Mouse (Mus musculus) forebrain, embryonic 16.5 days (tissue): ENCODE measurements around the gene Rbm48. TPM values are rescaled to one million over a fixed set of nuclear protein-coding genes. Genes with fewer than 3 reads are reported as not detected.

Source experiments
- ATAC-seq: fragments of 200-750 bp; cut with Nextera tagmentation; 2 replicates; pipeline ENCODE4 v1.8.0; 2017; ENCODE audit warnings: mild to moderate bottlenecking, moderate library complexity
- H3K27ac ChIP-seq: fragments of 300-500 bp; sonication (generic); 2 replicates; pipeline ENCODE4 v1.5.1; 2014; ENCODE audit warnings: low read length, control low read depth
- H3K27me3 ChIP-seq: fragments of 300-500 bp; sonication (generic); replicated peaks from 2 replicates; pipeline ENCODE4 v1.6.1; 2014; ENCODE audit warnings: low read length; ENCODE audit not compliant: control insufficient read depth, insufficient read depth
- H3K36me3 ChIP-seq: fragments of 300-500 bp; sonication (generic); 2 replicates; pipeline ENCODE4 v1.6.1; 2014; ENCODE audit not compliant: control insufficient read depth, insufficient read depth
- H3K4me1 ChIP-seq: fragments of 300-500 bp; sonication (generic); replicated peaks from 2 replicates; pipeline ENCODE4 v1.6.1; 2014; ENCODE audit warnings: low read length; ENCODE audit not compliant: control insufficient read depth, insufficient read depth
- H3K4me2 ChIP-seq: fragments of 300-500 bp; sonication (generic); 2 replicates; pipeline ENCODE4 v1.6.1; 2014; ENCODE audit warnings: mild to moderate bottlenecking, low read length, control low read depth
- H3K4me3 ChIP-seq: fragments of 300-500 bp; sonication (generic); replicated peaks from 2 replicates; pipeline ENCODE4 v1.5.1; 2014; ENCODE audit warnings: mild to moderate bottlenecking, low read length, control low read depth
- H3K9ac ChIP-seq: fragments of 300-500 bp; sonication (generic); replicated peaks from 2 replicates; pipeline ENCODE4 v1.6.1; 2014; ENCODE audit warnings: low read depth, low read length, control low read depth
- H3K9me3 ChIP-seq: fragments of 300-500 bp; sonication (generic); 2 replicates; pipeline ENCODE4 v1.6.1; 2016; ENCODE audit warnings: low read length; ENCODE audit not compliant: control insufficient read depth
- WGBS: fragments of 180-500 bp; shearing (Covaris S2); extraction: QIAGEN DNeasy Blood & Tissue Kit; methylation state at CpG from one replicate; pipeline ENCODE4 v1.1.7; 2014; 5-methylcytosine and 5-hydroxymethylcytosine counted together
- polyA plus RNA-seq: library from polyadenylated mRNA; unstranded; fragments of >200 nt; fragmentation: Nextera tagmentation; extraction: Ambion mirVana; gene quantifications from 2 replicates; pipeline ENCODE4 v1.2.1, GENCODE M21; 2015

The Rbm48 gene
- polyA plus RNA-seq, 1 experiment from 2014 or later: 18.2 TPM

DNA sequence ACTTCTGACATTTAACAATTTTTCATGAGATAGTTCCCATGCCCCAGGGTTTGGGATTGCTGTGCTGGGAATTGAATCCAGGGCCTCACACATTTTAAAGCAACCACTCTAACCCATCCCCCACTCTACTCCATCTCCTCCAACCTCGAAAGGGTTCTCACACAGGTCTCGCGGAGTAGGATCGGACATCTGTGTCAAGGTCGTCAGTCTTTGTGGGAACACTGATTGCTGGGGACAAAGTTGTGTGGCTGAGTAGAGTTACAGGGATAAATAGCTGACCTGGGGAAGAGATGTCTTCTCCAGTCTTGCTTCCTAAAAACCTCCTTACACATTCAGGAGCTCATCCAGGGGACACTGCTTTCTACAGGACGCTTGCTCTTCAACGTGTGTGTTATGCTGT, 17.3 kb downstream of the Rbm48 start:
- no peaks in the 10 kb centered on the region for H3K27me3 ChIP-seq
- H3K36me3 ChIP-seq: peaks cover 68% of the 10 kb centered on the region
- no peaks in the 10 kb centered on the region for H3K4me1 ChIP-seq
- no peaks in the 10 kb centered on the region; the same call in 1 of the 2 replicates for H3K9me3 ChIP-seq
- H3K4me2 ChIP-seq: no peak overlapping the region
- H3K27ac ChIP-seq: no peak overlapping the region
- WGBS: 95% methylated on average over 7 of the region's 7 CpGs
- H3K4me3 ChIP-seq: no peak overlapping the region
- ATAC-seq: no peak
- no peak overlapping the region for H3K9ac ChIP-seq

DNA sequence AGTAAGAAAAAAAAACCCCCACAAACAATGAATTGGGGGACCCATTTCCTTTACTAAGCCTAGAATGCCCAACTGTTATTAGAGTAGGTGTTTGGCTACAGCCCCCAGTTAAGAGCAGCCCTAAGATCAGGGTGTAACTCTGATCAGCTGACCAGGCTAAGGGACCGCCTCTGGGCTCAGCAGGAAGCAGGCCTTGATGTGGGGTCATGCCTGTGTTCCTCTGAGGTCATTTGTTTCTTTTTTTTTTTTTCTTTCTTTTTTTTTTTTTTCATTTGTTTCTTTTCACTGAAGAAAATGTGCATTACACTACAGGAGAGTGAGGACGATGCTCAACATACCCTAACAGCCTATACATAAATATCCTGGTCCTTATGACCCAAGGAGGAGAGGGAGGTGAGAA, 18.4 kb downstream of the Rbm48 start:
- Histone ChIP-seq H3K4me2 (no peak overlapping the region), H3K27ac (no peak overlapping the region), H3K4me3 (no peak overlapping the region), H3K4me1 (no peaks in the 10 kb centered on the region), H3K36me3 (peaks cover 67% of the 10 kb centered on the region), H3K27me3 (no peaks in the 10 kb centered on the region), H3K9me3 (no peaks in the 10 kb centered on the region; the same call in 1 of the 2 replicates), H3K9ac (no peak overlapping the region)
- 94% methylated on average over 2 of the region's 2 CpGs for WGBS
- no peak for ATAC-seq

DNA sequence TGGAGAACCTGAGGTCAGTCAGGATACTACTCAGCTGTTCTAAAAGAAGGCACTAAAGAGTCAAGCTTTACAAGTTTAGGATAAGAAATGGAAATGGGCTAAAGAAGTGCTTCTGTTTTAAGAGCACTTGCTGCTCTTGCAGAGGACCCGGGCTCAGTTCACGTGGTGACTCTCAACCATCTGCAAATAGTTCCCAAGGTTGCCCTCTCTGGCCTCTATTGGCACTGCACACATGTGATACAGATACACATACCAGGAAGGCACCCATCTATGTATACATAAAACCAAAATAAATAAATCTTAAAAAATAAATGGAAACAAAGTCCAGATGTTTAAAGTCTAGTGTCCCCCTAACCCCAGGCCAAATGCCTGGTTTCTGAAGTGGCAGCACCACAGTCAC, 21.6 kb downstream of the Rbm48 start:
- H3K4me1 ChIP-seq: no peaks in the 10 kb centered on the region
- H3K27ac ChIP-seq: no peak overlapping the region
- no peak overlapping the region for H3K4me3 ChIP-seq
- 90% methylated on average over 2 of the region's 2 CpGs for WGBS
- ATAC-seq: no peak
- no peak overlapping the region for H3K4me2 ChIP-seq
- H3K9me3 ChIP-seq: no peaks in the 10 kb centered on the region; the same call in 1 of the 2 replicates
- peaks cover 79% of the 10 kb centered on the region for H3K36me3 ChIP-seq
- H3K9ac ChIP-seq: no peak overlapping the region
- H3K27me3 ChIP-seq: no peaks in the 10 kb centered on the region

DNA sequence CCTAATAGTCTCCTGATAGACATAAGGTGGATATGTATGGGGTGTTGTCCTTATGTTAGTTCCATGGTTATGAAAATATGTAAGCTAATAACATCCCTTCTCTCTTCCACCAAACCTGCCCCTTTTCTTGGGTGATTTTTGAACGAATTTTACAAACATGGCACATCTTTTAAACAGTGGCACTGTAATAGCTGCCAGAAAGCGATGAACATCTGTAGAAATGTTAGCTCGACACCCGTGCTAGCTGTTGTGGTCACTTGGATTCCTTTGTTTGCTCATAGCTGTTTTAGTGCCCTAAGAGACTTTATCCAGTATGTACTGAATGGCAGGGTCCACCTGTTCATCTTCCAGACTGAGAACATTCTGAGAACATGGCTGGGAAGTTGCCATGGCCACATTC, 25.1 kb downstream of the Rbm48 start, which contains the start of gene 1700109H08Rik:
TSS of gene 1700109H08Rik (plus strand) at position 301 of the 400 bp plus-strand sequence.
- no peak for ATAC-seq
- H3K9me3 ChIP-seq: no peaks in the 10 kb centered on the region; the same call in 1 of the 2 replicates
- H3K4me1 ChIP-seq: no peaks in the 10 kb centered on the region
- peaks cover 60% of the 10 kb centered on the region for H3K36me3 ChIP-seq
- no peaks in the 10 kb centered on the region for H3K27me3 ChIP-seq
- H3K4me2 ChIP-seq: no peak within 1 kb of the TSS
- no peak within 1 kb of the TSS for H3K9ac ChIP-seq
- 96% methylated on average over 4 of the region's 4 CpGs for WGBS
- no peak within 1 kb of the TSS for H3K4me3 ChIP-seq
- H3K27ac ChIP-seq: no peak within 1 kb of the TSS

DNA sequence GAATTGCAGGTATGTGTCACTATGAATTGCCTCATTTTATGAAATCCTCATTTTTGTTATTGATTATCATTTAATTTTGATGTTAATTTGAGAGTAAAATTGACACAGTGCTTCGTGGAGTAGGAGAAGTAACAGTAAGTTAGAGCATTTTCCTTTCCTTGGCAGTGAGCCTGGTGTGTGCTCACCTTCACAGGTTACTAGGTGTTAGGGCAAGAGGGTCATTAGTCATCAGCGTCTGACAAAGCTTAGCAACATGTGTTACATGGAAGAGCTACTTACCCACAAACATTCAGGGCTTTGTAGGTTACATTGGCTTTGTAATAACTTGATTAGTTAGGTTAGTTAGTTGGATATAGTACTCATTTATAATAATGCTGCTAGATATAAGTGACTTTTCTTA, 42.2 kb downstream of the Rbm48 start:
- Histone ChIP-seq H3K9me3 (no peaks in the 10 kb centered on the region), H3K27me3 (no peaks in the 10 kb centered on the region), H3K4me3 (no peak overlapping the region), H3K27ac (no peak overlapping the region), H3K9ac (no peak overlapping the region), H3K36me3 (peaks cover 10% of the 10 kb centered on the region; the same call in 1 of the 2 replicates), H3K4me2 (no peak overlapping the region), H3K4me1 (no peaks in the 10 kb centered on the region)
- no peak for ATAC-seq
- 92% methylated on average over 2 of the region's 2 CpGs for WGBS

GRCm38 (mm10) chr5:3551481-3551880, 44.9 kb downstream of the Rbm48 start:
- 97% methylated on average over 1 of the region's 1 CpGs for WGBS
- Histone ChIP-seq H3K36me3 (peaks cover 9% of the 10 kb centered on the region; the same call in 1 of the 2 replicates), H3K4me2 (no peak overlapping the region), H3K9me3 (no peaks in the 10 kb centered on the region), H3K4me1 (no peaks in the 10 kb centered on the region), H3K9ac (no peak overlapping the region), H3K27me3 (no peaks in the 10 kb centered on the region), H3K27ac (no peak overlapping the region), H3K4me3 (no peak overlapping the region)
- ATAC-seq: no peak

DNA sequence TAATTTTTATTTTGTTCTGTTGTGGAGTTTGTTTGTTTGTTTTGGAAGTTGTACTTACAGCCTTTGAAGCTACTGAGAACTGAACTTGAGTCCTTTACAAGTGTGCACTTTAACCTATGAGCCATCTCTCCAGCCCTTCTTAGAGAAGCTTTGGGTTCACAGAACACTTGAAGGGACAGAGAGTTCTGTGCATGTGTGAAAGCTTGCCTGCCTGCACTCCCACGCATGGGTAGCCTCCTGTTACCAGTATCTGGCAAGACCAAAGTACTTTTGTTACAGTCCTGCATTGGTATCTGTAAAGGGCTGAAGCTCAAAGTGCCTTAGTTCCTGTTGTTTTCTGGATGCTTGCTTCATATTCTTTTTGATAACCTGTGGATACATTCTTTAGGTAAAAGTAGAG, 50.2 kb downstream of the Rbm48 start:
- Histone ChIP-seq H3K9me3 (no peaks in the 10 kb centered on the region), H3K36me3 (peaks cover 5% of the 10 kb centered on the region; the same call in 1 of the 2 replicates), H3K4me2 (no peak overlapping the region), H3K4me3 (no peak overlapping the region), H3K9ac (no peak overlapping the region), H3K4me1 (peaks cover 13% of the 10 kb centered on the region), H3K27me3 (no peaks in the 10 kb centered on the region), H3K27ac (no peak overlapping the region)
- WGBS: 84% methylated on average over 1 of the region's 1 CpGs
- ATAC-seq: no peak

- H3K4me1 ChIP-seq: peaks cover 13% of the 10 kb centered on the region
- WGBS: 7% methylated on average over 7 of the region's 7 CpGs
- H3K4me2 ChIP-seq: peak overlapping the region; percentile 85
- ATAC-seq: peak; percentile 14
- no peaks in the 10 kb centered on the region for H3K9me3 ChIP-seq
- peaks cover 5% of the 10 kb centered on the region; the same call in 1 of the 2 replicates for H3K36me3 ChIP-seq
- H3K27me3 ChIP-seq: no peaks in the 10 kb centered on the region
- H3K9ac ChIP-seq: peak overlapping the region; percentile 94
- peak overlapping the region; percentile 98 for H3K4me3 ChIP-seq
- H3K27ac ChIP-seq: no peak overlapping the region
Measured at GRCm38 (mm10) chr5:3544480-3544769, 52.0 kb downstream of the Rbm48 start.

- no peaks in the 10 kb centered on the region for H3K9me3 ChIP-seq
- H3K9ac ChIP-seq: peak within 1 kb of the TSS; percentile 94
- peaks cover 5% of the 10 kb centered on the region; the same call in 1 of the 2 replicates for H3K36me3 ChIP-seq
- peak within 1 kb of the TSS; percentile 85 for H3K4me2 ChIP-seq
- WGBS: under 1% methylated on average over 80 of the region's 80 CpGs
- peak within 1 kb of the TSS; percentile 91 for H3K27ac ChIP-seq
- peaks cover 13% of the 10 kb centered on the region for H3K4me1 ChIP-seq
- H3K27me3 ChIP-seq: no peaks in the 10 kb centered on the region
- peak within 1 kb of the TSS; percentile 98 for H3K4me3 ChIP-seq
- peak; percentile 97 for ATAC-seq
Measured at GRCm38 (mm10) chr5:3543629-3544479, 52.5 kb downstream of the Rbm48 start, which contains the start of gene Fam133b. Fam133b (plus strand) TSS chr5:3543833.
